Mouse (Mus musculus): ENCODE measurements at regions not wholly inside any gene's neighbourhood (a gene's known extent, or its start where the extent isn't known, plus 50 kb on each side); places are given as distances from the start of the nearest gene placed in this dataset.

- no peak for DNase-seq
Measured at GRCm38 (mm10) chr4:98200701-98201100, 182.4 kb downstream of the Tm2d1 start.

GRCm38 (mm10) chr4:98190318-98190717 is 192.8 kb downstream of the Tm2d1 start:
- DNase-seq = no peak

- DNase-seq = no peak
Measured at GRCm38 (mm10) chr4:98189894-98190293, 193.2 kb downstream of the Tm2d1 start.

GRCm38 (mm10) chr4:98188944-98189343 is 194.2 kb downstream of the Tm2d1 start:
- DNase-seq = no peak

GRCm38 (mm10) chr4:98187038-98187437 is 196.1 kb downstream of the Tm2d1 start:
- DNase-seq = no peak

GRCm38 (mm10) chr4:98182053-98182355 is 201.1 kb downstream of the Tm2d1 start:
- no peak for DNase-seq

GRCm38 (mm10) chr4:98181185-98182052 is 201.7 kb downstream of the Tm2d1 start:
- DNase-seq = peak in 1 of 2 experiments; percentile 15

- DNase-seq = no peak
Measured at GRCm38 (mm10) chr4:98180336-98180735, 202.8 kb downstream of the Tm2d1 start.

Measured in layer of hippocampus, postnatal 36 days (tissue).